Mouse (Mus musculus): Measurements from ENCODE around the gene Cpeb1. TPM values are rescaled to one million over a fixed set of nuclear protein-coding genes. Genes with fewer than 3 reads are reported as not detected.
A peak's percentile ranks its signal among the peaks of the same experiment; 100 is the strongest.

Gene Cpeb1
- total RNA-seq, 4 experiments from 2014 or later = 106 to 143 (median 140) TPM

DNA sequence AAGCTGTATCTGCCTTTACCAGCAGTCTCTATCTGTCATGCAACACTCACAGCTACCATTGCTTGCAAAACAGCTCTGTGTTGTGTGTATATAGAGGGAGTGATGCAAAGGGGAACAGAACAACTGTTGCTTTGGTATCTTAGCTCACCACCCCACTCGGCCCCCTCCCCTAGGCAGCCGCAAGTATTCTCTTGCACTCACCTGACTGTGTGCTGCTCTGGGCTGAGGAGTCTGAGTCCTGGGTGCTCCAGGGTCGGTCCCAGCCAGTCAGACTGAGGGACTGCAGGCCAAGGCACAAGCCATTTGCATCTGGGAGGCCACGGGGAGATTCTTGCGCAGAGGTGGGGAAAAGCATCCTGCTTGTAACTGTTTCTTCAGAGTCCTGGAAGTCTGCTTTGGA lies 83.5 kb downstream of the Cpeb1 start:
- DNase-seq (ENCODE audit: low spot score in 2 of 2) = no peak

GRCm38 (mm10) chr7:81369724-81370123 lies 85.5 kb downstream of the Cpeb1 start:
- DNase-seq (ENCODE audit: low spot score in 2 of 2) = peak; percentile 80 to 87

DNA sequence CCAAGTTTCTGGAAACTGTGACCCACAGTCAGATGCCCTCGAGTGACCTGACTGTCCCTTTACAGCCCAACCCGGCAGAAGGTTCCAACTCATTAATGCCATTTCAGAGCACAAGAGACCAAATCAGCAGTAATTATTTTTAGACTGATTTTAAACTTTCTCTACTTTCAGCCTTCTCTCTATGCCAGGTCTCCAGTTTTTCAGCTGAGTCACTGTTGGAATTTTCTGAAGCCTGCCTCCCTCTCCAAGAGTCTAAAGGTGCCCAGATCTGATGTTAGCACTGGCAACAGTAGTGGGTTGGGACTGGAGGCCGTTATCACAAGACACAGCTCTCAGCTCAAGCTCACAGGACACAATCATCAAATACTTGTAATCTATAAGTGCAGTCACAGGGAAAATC lies 87.3 kb downstream of the Cpeb1 start:
- DNase-seq (ENCODE audit: low spot score in 2 of 2) = no peak

DNA sequence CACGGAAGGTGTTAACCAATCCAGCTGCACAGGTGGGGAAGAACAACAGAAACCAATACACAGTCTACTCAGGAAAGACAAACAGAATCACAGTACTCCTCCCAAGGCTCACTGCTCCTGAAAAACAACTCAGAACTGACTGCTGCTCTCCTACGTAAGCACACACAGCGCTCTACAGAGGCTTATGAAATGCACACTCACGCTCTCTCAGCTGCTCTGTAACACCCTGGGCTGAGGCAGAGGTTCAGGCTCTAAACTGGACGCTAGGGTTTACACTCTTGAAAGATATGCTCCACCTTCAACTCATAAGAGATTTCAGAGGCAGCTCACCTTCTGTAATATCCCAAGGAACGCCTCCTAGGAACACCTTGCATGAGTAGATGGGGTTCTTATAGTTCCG lies 98.3 kb downstream of the Cpeb1 start:
- no peak for DNase-seq (ENCODE audit: low spot score in 2 of 2)

- no peak for DNase-seq (ENCODE audit: low spot score in 2 of 2)
Observed at GRCm38 (mm10) chr7:81356360-81356759, 98.9 kb downstream of the Cpeb1 start.

DNA sequence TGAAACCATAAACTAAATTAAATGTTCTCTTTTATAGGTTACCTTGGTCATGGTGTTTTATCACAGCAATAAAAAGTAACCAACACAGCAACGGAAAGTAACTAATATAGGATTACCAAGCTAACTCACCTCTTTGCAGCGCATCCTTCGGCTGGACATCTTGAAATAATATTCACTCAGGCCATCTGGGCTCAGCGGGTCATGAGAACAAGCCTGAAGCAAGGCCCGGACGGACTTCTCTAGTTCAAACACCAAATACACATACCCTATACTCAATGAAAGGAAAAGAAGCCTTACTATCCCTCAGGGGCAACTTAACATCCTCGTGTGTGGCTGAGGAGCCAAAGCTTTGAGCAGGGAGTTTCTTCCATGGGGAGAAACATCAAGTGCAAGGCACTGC lies 99.5 kb downstream of the Cpeb1 start:
- no peak for DNase-seq (ENCODE audit: low spot score in 2 of 2)

DNA sequence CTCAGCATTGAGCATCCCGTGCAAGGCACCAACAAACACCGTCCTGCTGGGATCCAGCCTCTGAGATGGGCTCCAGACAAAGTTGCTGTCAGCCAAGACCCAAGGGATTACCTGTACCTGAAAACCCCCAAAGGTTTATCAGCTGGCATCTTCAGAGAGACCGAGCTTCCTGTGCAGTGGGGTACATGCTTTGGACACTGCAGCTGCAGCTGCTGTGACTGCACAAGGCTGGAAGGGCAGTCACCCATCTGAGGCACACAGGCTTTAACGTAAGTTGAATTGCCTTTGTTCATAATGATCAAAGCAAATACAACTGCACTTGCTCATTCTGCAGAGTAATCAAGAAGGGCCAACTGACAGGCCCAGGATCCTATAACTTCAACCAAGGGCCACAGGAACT lies 103.4 kb downstream of the Cpeb1 start:
- no peak for DNase-seq (ENCODE audit: low spot score in 2 of 2)

GRCm38 (mm10) chr7:81348206-81348605 lies 107.1 kb downstream of the Cpeb1 start:
- DNase-seq (ENCODE audit: low spot score in 2 of 2) = no peak

GRCm38 (mm10) chr7:81345447-81346170 lies 109.7 kb downstream of the Cpeb1 start:
- no peak for DNase-seq (ENCODE audit: low spot score in 2 of 2)

- peak; percentile 91 to 98 for DNase-seq (ENCODE audit: low spot score in 2 of 2)
Observed at GRCm38 (mm10) chr7:81344544-81345446, 110.5 kb downstream of the Cpeb1 start, which contains the start of gene Rps17. Gene Rps17 (minus strand): TSS chr7:81345254.

DNA sequence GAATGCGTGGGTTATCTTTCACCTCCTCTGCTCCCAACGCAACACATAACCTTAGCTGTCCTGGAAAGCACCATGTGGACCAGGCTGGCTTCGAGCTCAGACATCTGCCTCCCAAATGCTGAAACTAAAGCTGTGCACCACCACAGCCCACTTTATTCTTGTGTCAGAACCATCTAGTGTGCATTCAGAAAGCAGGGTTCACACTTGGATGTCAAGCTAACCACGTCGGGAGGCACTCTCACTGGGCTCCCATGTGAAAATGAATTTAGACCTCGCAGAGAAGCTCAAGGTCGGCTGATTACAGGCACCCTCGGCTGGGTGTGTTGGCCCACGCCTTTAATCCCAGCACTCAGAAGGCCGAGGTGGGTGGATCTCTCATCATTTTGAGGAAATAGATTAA lies 111.4 kb downstream of the Cpeb1 start:
- DNase-seq (ENCODE audit: low spot score in 2 of 2) = no peak

- DNase-seq (ENCODE audit: low spot score in 2 of 2) = no peak
Observed at GRCm38 (mm10) chr7:81343316-81343715, 111.9 kb downstream of the Cpeb1 start.

DNA sequence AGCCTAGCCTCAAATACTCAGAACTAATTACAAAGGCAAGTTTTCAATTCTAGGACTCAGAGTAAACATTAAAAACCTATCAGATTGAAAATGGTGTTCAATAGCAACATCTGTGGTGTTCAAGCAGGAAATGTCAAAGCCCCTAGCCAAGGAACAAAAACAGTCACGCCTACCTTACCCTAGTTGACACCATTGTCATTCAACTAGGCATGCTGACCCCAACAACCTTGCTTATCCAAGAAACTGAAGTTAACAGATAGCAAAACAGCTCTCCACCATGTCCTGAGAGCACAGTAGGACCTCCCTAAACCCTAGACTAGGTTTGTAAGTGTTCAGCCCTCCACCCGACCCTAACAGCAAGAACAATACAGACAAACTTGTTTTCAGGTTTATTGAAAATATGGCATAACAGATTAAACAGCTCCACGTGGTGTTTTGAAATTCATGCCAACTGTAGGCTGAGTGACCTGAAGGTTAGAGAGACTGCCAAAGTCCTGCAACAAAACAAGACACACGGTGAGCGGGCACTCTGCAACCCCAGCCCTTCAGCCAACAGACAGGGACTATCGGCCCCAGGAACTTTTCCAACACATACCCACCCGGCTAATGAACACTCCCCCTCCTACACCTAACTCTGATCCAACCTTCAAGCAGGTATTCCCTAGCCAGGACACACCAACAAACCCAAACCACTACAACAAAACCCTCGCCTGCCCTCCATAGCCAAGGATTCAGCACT lies 112.7 kb downstream of the Cpeb1 start:
- DNase-seq (ENCODE audit: low spot score in 2 of 2) = no peak

- no peak for DNase-seq (ENCODE audit: low spot score in 2 of 2)
Observed at GRCm38 (mm10) chr7:81341563-81341962, 113.7 kb downstream of the Cpeb1 start.

- DNase-seq (ENCODE audit: low spot score in 2 of 2) = peak in 1 of 2 experiments; percentile 57
Observed at GRCm38 (mm10) chr7:81339783-81340182, 115.5 kb downstream of the Cpeb1 start.

DNA sequence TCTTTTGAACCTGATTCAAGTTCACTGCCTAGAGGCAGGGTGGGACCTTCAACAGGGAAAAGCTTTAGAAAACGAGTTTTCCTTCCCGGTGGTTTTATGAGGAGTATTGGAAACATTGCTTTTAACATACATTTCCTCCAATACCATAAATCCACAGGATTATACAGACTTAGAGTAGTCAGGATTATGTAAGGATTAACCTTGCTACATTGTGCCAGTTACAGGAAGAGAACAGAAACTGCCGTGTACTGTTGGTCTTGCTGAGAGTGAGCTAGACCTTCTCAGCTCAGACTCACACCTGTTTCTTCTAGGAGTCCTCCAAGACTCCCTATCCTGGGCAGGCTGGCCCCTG lies 116.8 kb downstream of the Cpeb1 start:
- no peak for DNase-seq (ENCODE audit: low spot score in 2 of 2)

- DNase-seq (ENCODE audit: low spot score in 2 of 2) = no peak
Observed at GRCm38 (mm10) chr7:81337785-81338521, 117.3 kb downstream of the Cpeb1 start.

GRCm38 (mm10) chr7:81336432-81336786 lies 118.9 kb downstream of the Cpeb1 start:
- no peak for DNase-seq (ENCODE audit: low spot score in 2 of 2)

DNA sequence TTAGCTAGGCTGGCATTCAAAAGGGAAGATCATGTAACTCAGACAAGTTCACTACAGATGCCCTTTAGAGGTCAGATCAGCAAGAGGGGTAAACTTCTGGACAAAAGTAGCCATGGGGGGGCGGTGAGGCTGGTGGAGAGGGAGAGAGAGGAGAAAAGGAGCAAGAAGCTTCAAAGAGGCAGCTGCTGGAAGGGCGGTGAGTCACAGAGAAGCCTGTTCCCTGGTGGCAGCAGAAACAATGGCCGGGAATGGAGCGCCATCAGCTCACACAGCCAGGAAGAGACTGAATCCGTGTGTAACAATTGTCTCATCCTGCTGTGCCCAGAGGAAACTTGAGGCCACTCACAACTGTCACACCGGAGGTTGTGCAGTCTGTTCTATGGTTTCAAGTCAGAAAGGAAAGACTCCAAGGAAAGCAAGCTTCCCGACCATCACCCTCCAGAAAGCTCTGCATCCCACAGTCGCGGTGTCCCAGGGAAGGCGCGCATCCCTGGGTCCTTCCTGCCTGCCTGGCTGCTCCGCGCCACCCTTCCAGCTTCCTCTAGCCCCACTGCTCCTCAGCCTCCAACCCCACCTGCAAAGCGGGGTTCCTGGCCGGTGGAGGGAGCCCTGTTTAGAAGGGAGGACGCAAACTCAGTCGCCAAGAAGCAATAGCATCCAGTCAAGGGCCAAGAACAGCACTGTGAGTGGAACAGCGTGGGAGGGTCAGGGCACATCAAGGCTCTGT lies 119.4 kb downstream of the Cpeb1 start:
- DNase-seq (ENCODE audit: low spot score in 2 of 2) = no peak

DNA sequence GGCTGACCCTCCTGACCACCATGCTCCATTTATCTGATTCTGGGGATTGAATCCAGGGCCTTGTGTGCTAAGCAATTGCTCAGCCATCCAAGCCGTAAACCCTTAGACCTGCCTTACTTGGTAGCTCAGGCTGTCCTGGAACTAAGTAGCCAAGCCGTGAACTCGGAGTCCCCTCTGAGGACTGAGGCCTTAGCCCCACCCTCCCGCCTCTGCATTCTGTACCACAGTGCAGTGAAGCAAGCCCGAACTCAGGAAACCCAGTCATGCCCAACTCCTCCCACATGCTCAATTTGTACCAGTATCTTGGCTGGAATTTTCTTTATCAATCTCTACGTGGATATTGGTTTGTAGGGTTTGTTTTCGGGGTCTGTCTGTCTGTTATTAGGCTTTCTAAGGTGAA lies 123.4 kb downstream of the Cpeb1 start:
- DNase-seq (ENCODE audit: low spot score in 2 of 2) = no peak

- no peak for DNase-seq (ENCODE audit: low spot score in 2 of 2)
Observed at GRCm38 (mm10) chr7:81330767-81331166, 124.5 kb downstream of the Cpeb1 start.
